Mouse (Mus musculus): ENCODE measurements at regions not wholly inside any gene's neighbourhood (a gene's known extent, or its start where the extent isn't known, plus 50 kb on each side); places are given as distances from the start of the nearest gene placed in this dataset.

GRCm38 (mm10) chr15:36852229-36852821 lies 155.2 kb downstream of the Zfp706 start:
- no peak for DNase-seq

- no peak for DNase-seq
Observed at GRCm38 (mm10) chr15:36848238-36848637, 159.3 kb downstream of the Zfp706 start.

GRCm38 (mm10) chr15:36846806-36847205 lies 160.8 kb downstream of the Zfp706 start:
- no peak for DNase-seq

Data from cerebellum, postnatal 14 days (tissue).